Mouse (Mus musculus) myocyte (in vitro differentiated cells): Measurements from ENCODE around the gene Gm17304. TPM values are rescaled to one million over a fixed set of nuclear protein-coding genes. Genes with fewer than 3 reads are reported as not detected.

ENCODE experiments used
- H3K27me3 ChIP-seq: one replicate; pipeline ENCODE4 v1.6.1; 2011; ENCODE audit not compliant: control insufficient read depth, insufficient read depth, insufficient read length
- H3K36me3 ChIP-seq: one replicate; pipeline ENCODE4 v1.6.1; 2011; ENCODE audit not compliant: control insufficient read depth, insufficient read depth
- H3K4me2 ChIP-seq: one replicate; pipeline ENCODE4 v1.6.1; 2011; ENCODE audit warnings: low read depth, control low read depth
- H3K4me3 ChIP-seq: one replicate; pipeline ENCODE4 v1.5.1; 2011; ENCODE audit warnings: mild to moderate bottlenecking, control low read depth, moderate library complexity
- H3K79me2 ChIP-seq: one replicate; pipeline ENCODE4 v1.6.1; 2011; ENCODE audit not compliant: control insufficient read depth, insufficient read depth
- H3ac ChIP-seq: one replicate; pipeline ENCODE4 v1.6.1; 2011; ENCODE audit not compliant: control insufficient read depth, insufficient read length
- CEBPB ChIP-seq: IDR thresholded peaks from 2 replicates; pipeline ENCODE4 v1.6.1; 2011; ENCODE audit warnings: mild to moderate bottlenecking, moderate library complexity; ENCODE audit not compliant: poor library complexity, insufficient read depth, severe bottlenecking
- E2F4 ChIP-seq: IDR thresholded peaks from one replicate; pipeline ENCODE4 v1.6.1; 2011; ENCODE audit warnings: mild to moderate bottlenecking, control low read depth, moderate library complexity; ENCODE audit not compliant: insufficient read depth
- MAX ChIP-seq: IDR thresholded peaks from one replicate; pipeline ENCODE4 v1.6.1; 2011; ENCODE audit warnings: low read depth, mild to moderate bottlenecking, control low read depth
- MYOD1 ChIP-seq, 3 experiments: IDR thresholded peaks; one replicate each; pipeline ENCODE4 v1.6.1; 2011; ENCODE audit warnings: control low read depth in 2 of 3, low read depth in 2 of 3, mild to moderate bottlenecking in 2 of 3, moderate library complexity in 1 of 3; ENCODE audit not compliant: insufficient read length in 2 of 3, control insufficient read depth in 1 of 3
- MYOG ChIP-seq, 3 experiments: IDR thresholded peaks; one replicate each; pipeline ENCODE4 v1.6.1; 2011; ENCODE audit warnings: control low read depth in 2 of 3, low read depth in 2 of 3, mild to moderate bottlenecking in 2 of 3; ENCODE audit not compliant: insufficient read length in 2 of 3, control insufficient read depth in 1 of 3, insufficient read depth in 1 of 3
- POLR2A ChIP-seq: IDR thresholded peaks from one replicate; pipeline ENCODE4 v1.6.1; 2011; ENCODE audit warnings: low read depth, mild to moderate bottlenecking, control low read depth, moderate library complexity; ENCODE audit not compliant: insufficient read length
- POLR2AphosphoS2 ChIP-seq: IDR thresholded peaks from one replicate; pipeline ENCODE4 v1.6.1; 2011; ENCODE audit warnings: low read depth, control low read depth; ENCODE audit not compliant: insufficient read length
- REST ChIP-seq: IDR thresholded peaks from one replicate; pipeline ENCODE4 v1.6.1; 2011; ENCODE audit warnings: mild to moderate bottlenecking, control low read depth, moderate library complexity; ENCODE audit not compliant: insufficient read depth, insufficient read length
- SRF ChIP-seq: IDR thresholded peaks from one replicate; pipeline ENCODE4 v1.6.1; 2011; ENCODE audit warnings: low read depth; ENCODE audit not compliant: control insufficient read depth, insufficient read length
- TCF12 ChIP-seq: IDR thresholded peaks from one replicate; pipeline ENCODE4 v1.6.1; 2011; ENCODE audit warnings: mild to moderate bottlenecking, control low read depth; ENCODE audit not compliant: poor library complexity, insufficient read depth, severe bottlenecking
- TCF3 ChIP-seq: IDR thresholded peaks from one replicate; pipeline ENCODE4 v1.6.1; 2011; ENCODE audit warnings: low read depth, control low read depth; ENCODE audit not compliant: insufficient read length
- USF1 ChIP-seq: IDR thresholded peaks from one replicate; pipeline ENCODE4 v1.6.1; 2011; ENCODE audit warnings: low read depth, mild to moderate bottlenecking, control low read depth, moderate library complexity
- polyA plus RNA-seq: library from polyadenylated mRNA; unstranded; fragments of >200 nt; fragmentation: generic; extraction: Trizol; gene quantifications from one replicate; pipeline ENCODE4 v1.2.1, GENCODE M21; 2012; ENCODE audit warnings: missing spikeins

The Gm17304 gene
- polyA plus RNA-seq, 1 experiment = not detected

DNA sequence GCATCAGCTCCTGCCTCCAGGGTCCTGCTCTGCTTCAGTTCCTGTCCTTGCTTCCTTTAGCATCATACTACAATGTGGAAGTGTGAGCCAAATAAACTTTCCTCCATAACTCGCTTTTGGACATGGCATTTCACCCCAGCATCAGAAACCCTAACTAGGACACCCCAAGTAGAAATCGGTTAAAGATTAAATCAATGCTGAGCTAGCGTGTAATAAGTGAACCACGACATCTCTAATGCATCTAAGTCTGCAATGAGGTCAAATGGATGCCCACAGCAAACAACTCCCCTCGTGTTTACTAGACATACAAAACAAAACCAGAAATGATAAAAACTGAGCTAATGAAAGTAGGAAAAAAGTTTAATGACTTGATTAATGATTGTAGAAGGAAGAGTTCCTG is 4.5 kb upstream of the Gm17304 start:
- no peak overlapping the region for H3ac ChIP-seq
- H3K27me3 ChIP-seq = no peaks in the 10 kb centered on the region
- no peak overlapping the region for H3K4me2 ChIP-seq
- TF ChIP-seq MAX = no peak
- TF ChIP-seq POLR2AphosphoS2 = no peak
- no peak for TF ChIP-seq REST
- TF ChIP-seq TCF3 = no peak
- TF ChIP-seq MYOD1 (IDR thresholded peaks at IDR 0.05; ENCODE audit: control insufficient read depth in 1 of 3, insufficient read length in 2 of 3, low read depth in 2 of 3) = no peak
- no peak for TF ChIP-seq E2F4
- TF ChIP-seq MYOG (IDR thresholded peaks at IDR 0.05; ENCODE audit: control insufficient read depth in 1 of 3, insufficient read depth in 1 of 3, insufficient read length in 2 of 3, low read depth in 2 of 3) = no peak
- TF ChIP-seq POLR2A = no peak
- TF ChIP-seq TCF12 = no peak
- TF ChIP-seq CEBPB = no peak
- TF ChIP-seq USF1 = no peak
- no peak for TF ChIP-seq SRF
- H3K36me3 ChIP-seq = no peaks in the 10 kb centered on the region
- H3K79me2 ChIP-seq = no peaks in the 10 kb centered on the region
- H3K4me3 ChIP-seq = no peak overlapping the region

- Histone ChIP-seq H3K36me3 (no peaks in the 10 kb centered on the region), H3K4me3 (no peak overlapping the region), H3K4me2 (no peak overlapping the region), H3K79me2 (no peaks in the 10 kb centered on the region), H3K27me3 (no peaks in the 10 kb centered on the region), H3ac (no peak overlapping the region)
- TF ChIP-seq TCF3 (no peak), E2F4 (no peak), MYOG (IDR thresholded peaks at IDR 0.05; ENCODE audit: control insufficient read depth in 1 of 3, insufficient read depth in 1 of 3, insufficient read length in 2 of 3, low read depth in 2 of 3) (no peak)
These were observed 3.8 kb upstream of the Gm17304 start for GRCm38 (mm10) chr5:106605096-106605495.

- TF ChIP-seq MYOG (IDR thresholded peaks at IDR 0.05; ENCODE audit: control insufficient read depth in 1 of 3, insufficient read depth in 1 of 3, insufficient read length in 2 of 3, low read depth in 2 of 3) = no peak
- no peak for TF ChIP-seq REST
- TF ChIP-seq POLR2A = no peak
- no peak for TF ChIP-seq SRF
- no peak for TF ChIP-seq POLR2AphosphoS2
- TF ChIP-seq MYOD1 (IDR thresholded peaks at IDR 0.05; ENCODE audit: control insufficient read depth in 1 of 3, insufficient read length in 2 of 3, low read depth in 2 of 3) = no peak
- TF ChIP-seq CEBPB = no peak
- TF ChIP-seq TCF12 = no peak
- TF ChIP-seq TCF3 = no peak
- no peak for TF ChIP-seq E2F4
- TF ChIP-seq MAX = no peak
- Histone ChIP-seq H3ac (no peak overlapping the region), H3K79me2 (peaks cover 9% of the 10 kb centered on the region), H3K27me3 (no peaks in the 10 kb centered on the region), H3K4me3 (no peak overlapping the region), H3K4me2 (no peak overlapping the region), H3K36me3 (peaks cover 6% of the 10 kb centered on the region)
These were observed 1.8 kb upstream of the Gm17304 start for GRCm38 (mm10) chr5:106607081-106607480.

DNA sequence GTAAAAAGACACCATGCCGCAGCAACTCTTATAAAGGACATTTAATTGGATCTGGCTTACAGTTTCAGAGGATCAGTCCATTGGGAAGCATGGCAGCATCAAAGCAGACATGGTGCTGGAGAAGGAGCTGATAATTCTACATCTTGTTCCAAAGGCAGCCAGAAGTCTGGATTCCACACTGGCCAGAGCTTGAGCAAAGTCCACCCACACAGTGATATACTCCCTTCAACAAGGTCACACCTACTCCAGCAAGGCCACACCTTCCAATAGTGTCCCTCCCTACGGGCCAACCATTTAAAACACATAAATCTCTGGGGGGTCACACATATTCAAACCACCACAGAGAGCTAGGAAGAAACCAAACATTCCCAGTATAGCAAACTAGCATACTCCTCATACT is 3.3 kb downstream of the Gm17304 start:
- peaks cover 13% of the 10 kb centered on the region for H3K79me2 ChIP-seq
- no peaks in the 10 kb centered on the region for H3K27me3 ChIP-seq
- H3ac ChIP-seq = no peak overlapping the region
- H3K4me2 ChIP-seq = no peak overlapping the region
- peaks cover 25% of the 10 kb centered on the region for H3K36me3 ChIP-seq
- H3K4me3 ChIP-seq = no peak overlapping the region
- no peak for TF ChIP-seq E2F4
- no peak for TF ChIP-seq MYOD1 (IDR thresholded peaks at IDR 0.05; ENCODE audit: control insufficient read depth in 1 of 3, insufficient read length in 2 of 3, low read depth in 2 of 3)
- TF ChIP-seq POLR2AphosphoS2 = no peak
- no peak for TF ChIP-seq TCF3
- TF ChIP-seq MYOG (IDR thresholded peaks at IDR 0.05; ENCODE audit: control insufficient read depth in 1 of 3, insufficient read depth in 1 of 3, insufficient read length in 2 of 3, low read depth in 2 of 3) = no peak
- TF ChIP-seq MAX = no peak
- no peak for TF ChIP-seq POLR2A
- no peak for TF ChIP-seq TCF12
- TF ChIP-seq USF1 = no peak
- no peak for TF ChIP-seq REST

- Histone ChIP-seq H3ac (no peak overlapping the region), H3K36me3 (peaks cover 44% of the 10 kb centered on the region), H3K4me2 (no peak overlapping the region), H3K79me2 (peaks cover 13% of the 10 kb centered on the region), H3K27me3 (no peaks in the 10 kb centered on the region), H3K4me3 (no peak overlapping the region)
- no peak for TF ChIP-seq POLR2A
- TF ChIP-seq E2F4 = no peak
- TF ChIP-seq POLR2AphosphoS2 = no peak
- no peak for TF ChIP-seq TCF12
- no peak for TF ChIP-seq CEBPB
- TF ChIP-seq REST = no peak
- no peak for TF ChIP-seq USF1
- TF ChIP-seq TCF3 = no peak
- TF ChIP-seq MAX = no peak
- no peak for TF ChIP-seq SRF
- no peak for TF ChIP-seq MYOG (IDR thresholded peaks at IDR 0.05; ENCODE audit: control insufficient read depth in 1 of 3, insufficient read depth in 1 of 3, insufficient read length in 2 of 3, low read depth in 2 of 3)
- TF ChIP-seq MYOD1 (IDR thresholded peaks at IDR 0.05; ENCODE audit: control insufficient read depth in 1 of 3, insufficient read length in 2 of 3, low read depth in 2 of 3) = no peak
These were observed 5.7 kb downstream of the Gm17304 start for GRCm38 (mm10) chr5:106614570-106614969.
